Mouse (Mus musculus) hindbrain, embryonic 11.5 days (tissue): ENCODE measurements around the gene BC017158. TPM values are rescaled to one million over a fixed set of nuclear protein-coding genes. Genes with fewer than 3 reads are reported as not detected.

Source experiments
- ATAC-seq: fragments of 200-750 bp; cut with Nextera tagmentation; 2 replicates; pipeline ENCODE4 v1.8.0; 2017; ENCODE audit warnings: mild to moderate bottlenecking, moderate TSS enrichment, moderate library complexity; ENCODE audit not compliant: low FRiP score
- DNase-seq: peaks from one replicate; pipeline ENCODE4 v3.0.0-alpha.2; 2015; ENCODE audit warnings: low spot score
- H3K27ac ChIP-seq: fragments of 300-500 bp; sonication (generic); 2 replicates; pipeline ENCODE4 v1.5.1; 2014; ENCODE audit warnings: mild to moderate bottlenecking, low read depth, low read length
- H3K27me3 ChIP-seq: fragments of 300-500 bp; sonication (generic); 2 replicates; pipeline ENCODE4 v1.6.1; 2014; ENCODE audit warnings: mild to moderate bottlenecking, low read length, moderate library complexity, mixed read lengths; ENCODE audit not compliant: control insufficient read depth, insufficient read depth
- H3K36me3 ChIP-seq: fragments of 300-500 bp; sonication (generic); 2 replicates; pipeline ENCODE4 v1.6.1; 2014; ENCODE audit warnings: mild to moderate bottlenecking, low read length, moderate library complexity, mixed read lengths; ENCODE audit not compliant: control insufficient read depth, insufficient read depth
- H3K4me1 ChIP-seq: fragments of 300-500 bp; sonication (generic); replicated peaks from 2 replicates; pipeline ENCODE4 v1.6.1; 2014; ENCODE audit warnings: low read length, mixed read lengths; ENCODE audit not compliant: control insufficient read depth, insufficient read depth
- H3K4me2 ChIP-seq: fragments of 300-500 bp; sonication (generic); replicated peaks from 2 replicates; pipeline ENCODE4 v1.6.1; 2014; ENCODE audit warnings: mild to moderate bottlenecking, low read depth, low read length
- H3K4me3 ChIP-seq: fragments of 300-500 bp; sonication (generic); 2 replicates; pipeline ENCODE4 v1.5.1; 2014; ENCODE audit warnings: low read depth, low read length
- H3K9ac ChIP-seq: fragments of 300-500 bp; sonication (generic); 2 replicates; pipeline ENCODE4 v1.6.1; 2014; ENCODE audit warnings: low read depth, low read length
- H3K9me3 ChIP-seq: fragments of 300-500 bp; sonication (generic); 2 replicates; pipeline ENCODE4 v1.6.1; 2016; ENCODE audit warnings: low read length; ENCODE audit not compliant: control insufficient read depth
- WGBS: fragments of 180-500 bp; shearing (Covaris S2); extraction: QIAGEN DNeasy Blood & Tissue Kit; methylation state at CpG from one replicate; pipeline ENCODE4 v1.1.7; 2014; 5-methylcytosine and 5-hydroxymethylcytosine counted together
- polyA plus RNA-seq: library from polyadenylated mRNA; unstranded; fragments of >200 nt; fragmentation: Nextera tagmentation; extraction: Ambion mirVana; gene quantifications from 2 replicates; pipeline ENCODE4 v1.2.1, GENCODE M21; 2014

BC017158 gene
- polyA plus RNA-seq, 1 experiment from 2014 or later: 22.0 TPM

- 0 out of 2 replicates have a peak overlapping the region, but pooled peaks have one; percentile 0 for H3K4me2 ChIP-seq
- DNase-seq (no peak), ATAC-seq (no peak)
- no peaks in the 10 kb centered on the region for H3K36me3 ChIP-seq
- no peak overlapping the region for H3K4me3 ChIP-seq
- 80% methylated on average over 10 of the region's 10 CpGs for WGBS
- no peak overlapping the region for H3K9ac ChIP-seq
- no peak overlapping the region for H3K27ac ChIP-seq
- peaks cover 3% of the 10 kb centered on the region; the same call in 1 of the 2 replicates for H3K27me3 ChIP-seq
- no peaks in the 10 kb centered on the region for H3K9me3 ChIP-seq
- no peaks in the 10 kb centered on the region; the same call in 1 of the 2 replicates for H3K4me1 ChIP-seq
These were observed 49.6 kb downstream of the BC017158 start for GRCm38 (mm10) chr7:128248081-128249042.

GRCm38 (mm10) chr7:128247443-128247842 lies 50.5 kb downstream of the BC017158 start:
- Histone ChIP-seq H3K27me3 (peaks cover 3% of the 10 kb centered on the region; the same call in 1 of the 2 replicates), H3K9ac (peak overlapping the region; percentile 57), H3K4me2 (peak overlapping the region; percentile 52), H3K4me3 (peak overlapping the region; percentile 28), H3K4me1 (no peaks in the 10 kb centered on the region; the same call in 1 of the 2 replicates), H3K27ac (no peak overlapping the region), H3K9me3 (no peaks in the 10 kb centered on the region), H3K36me3 (no peaks in the 10 kb centered on the region)
- WGBS: 3% methylated on average over 13 of the region's 13 CpGs
- DNase-seq (peak; percentile 91), ATAC-seq (peak; percentile 80)

GRCm38 (mm10) chr7:128246496-128247391 lies 51.2 kb downstream of the BC017158 start, which contains the start of gene Tgfb1i1:
Gene Tgfb1i1 (plus strand): TSS chr7:128246812.
- H3K4me3 ChIP-seq: peak within 1 kb of the TSS; percentile 28
- H3K27me3 ChIP-seq: peaks cover 3% of the 10 kb centered on the region; the same call in 1 of the 2 replicates
- H3K9me3 ChIP-seq: no peaks in the 10 kb centered on the region
- WGBS: 4% methylated on average over 26 of the region's 30 CpGs
- H3K9ac ChIP-seq: peak within 1 kb of the TSS; percentile 57
- ATAC-seq: peak; percentile 58
- DNase-seq: peak; percentile 60
- H3K27ac ChIP-seq: peak within 1 kb of the TSS; percentile 17; the same call in 1 of the 2 replicates
- H3K36me3 ChIP-seq: no peaks in the 10 kb centered on the region
- H3K4me2 ChIP-seq: peak within 1 kb of the TSS; percentile 52
- no peaks in the 10 kb centered on the region for H3K4me1 ChIP-seq

DNA sequence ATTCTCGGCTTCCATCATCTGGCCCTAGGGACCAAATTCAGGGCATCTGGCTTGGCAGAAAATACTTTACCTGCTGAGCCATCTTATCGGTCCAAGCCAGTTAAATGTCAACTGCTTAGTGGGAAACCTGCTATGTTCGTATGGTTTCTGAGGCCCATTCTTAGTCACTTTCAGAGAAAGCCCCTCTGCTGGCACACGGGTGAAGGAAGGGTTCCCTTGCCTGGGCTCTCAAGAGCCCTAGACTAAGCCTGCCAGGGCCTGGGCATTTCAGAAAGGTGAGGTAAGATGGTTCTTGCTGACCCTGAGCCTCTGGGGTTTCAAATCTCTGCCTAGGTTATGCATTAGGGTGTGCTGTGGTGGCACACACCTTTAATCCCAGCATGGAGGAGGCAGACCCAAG lies 52.4 kb downstream of the BC017158 start:
- no peak overlapping the region for H3K27ac ChIP-seq
- no peak overlapping the region for H3K4me2 ChIP-seq
- H3K4me1 ChIP-seq: no peaks in the 10 kb centered on the region
- H3K4me3 ChIP-seq: no peak overlapping the region
- H3K27me3 ChIP-seq: no peaks in the 10 kb centered on the region
- H3K36me3 ChIP-seq: no peaks in the 10 kb centered on the region
- 92% methylated on average over 4 of the region's 4 CpGs for WGBS
- DNase-seq (no peak), ATAC-seq (no peak)
- no peak overlapping the region for H3K9ac ChIP-seq
- no peaks in the 10 kb centered on the region for H3K9me3 ChIP-seq

GRCm38 (mm10) chr7:128244410-128245025 lies 53.5 kb downstream of the BC017158 start:
- Histone ChIP-seq H3K27me3 (no peaks in the 10 kb centered on the region), H3K27ac (no peak overlapping the region), H3K36me3 (no peaks in the 10 kb centered on the region), H3K9ac (0 out of 2 replicates have a peak overlapping the region, but pooled peaks have one; percentile 1), H3K4me3 (no peak overlapping the region), H3K4me2 (no peak overlapping the region), H3K9me3 (no peaks in the 10 kb centered on the region), H3K4me1 (no peaks in the 10 kb centered on the region)
- DNase-seq (no peak), ATAC-seq (no peak)
- WGBS: 82% methylated on average over 18 of the region's 18 CpGs

DNA sequence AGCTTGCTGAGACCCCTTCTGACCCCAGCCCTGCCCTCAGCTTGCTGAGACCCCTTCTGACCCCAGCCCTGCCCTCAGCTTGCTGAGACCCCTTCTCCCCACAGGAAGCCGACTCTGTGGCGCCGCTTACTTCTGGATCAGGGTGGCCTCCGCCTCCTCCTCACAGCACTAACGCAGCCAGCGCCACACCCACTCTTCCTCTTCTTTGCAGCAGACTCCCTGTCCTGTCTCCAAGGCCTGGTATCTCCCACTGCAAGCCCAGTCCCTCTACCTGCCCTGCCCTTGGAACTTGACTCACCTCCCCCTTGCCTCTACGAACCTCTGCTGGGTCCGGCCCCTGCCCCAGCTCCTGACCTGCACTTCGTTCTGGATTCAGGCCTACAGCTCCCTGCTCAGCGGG lies 54.0 kb downstream of the BC017158 start:
- Histone ChIP-seq H3K9ac (no peak overlapping the region), H3K36me3 (no peaks in the 10 kb centered on the region), H3K9me3 (no peaks in the 10 kb centered on the region), H3K4me1 (no peaks in the 10 kb centered on the region), H3K4me2 (no peak overlapping the region), H3K4me3 (no peak overlapping the region), H3K27me3 (no peaks in the 10 kb centered on the region), H3K27ac (no peak overlapping the region)
- DNase-seq (no peak), ATAC-seq (no peak)
- 47% methylated on average over 10 of the region's 10 CpGs for WGBS

DNA sequence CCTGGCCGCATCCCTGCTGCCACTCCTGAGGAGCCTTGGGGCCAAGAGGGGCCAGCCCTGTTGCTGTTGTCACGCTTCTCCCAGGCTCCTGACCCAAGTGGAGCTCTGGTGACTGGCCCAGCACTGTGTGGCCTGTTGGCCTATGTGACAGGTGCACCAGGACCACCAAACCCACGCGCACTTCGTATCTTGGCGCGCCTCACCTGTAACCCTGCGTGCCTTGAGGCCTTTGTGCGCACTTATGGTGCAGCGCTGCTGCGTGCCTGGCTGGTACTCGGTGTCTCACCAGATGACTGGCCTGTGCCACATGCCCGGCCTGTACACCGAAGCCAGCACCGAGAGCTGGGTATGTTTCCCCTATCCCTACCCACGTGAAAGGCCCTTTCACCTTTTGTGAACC lies 55.6 kb downstream of the BC017158 start:
- Histone ChIP-seq H3K4me3 (no peak overlapping the region), H3K36me3 (no peaks in the 10 kb centered on the region), H3K9me3 (no peaks in the 10 kb centered on the region), H3K27ac (no peak overlapping the region), H3K4me1 (no peaks in the 10 kb centered on the region), H3K27me3 (no peaks in the 10 kb centered on the region), H3K9ac (no peak overlapping the region), H3K4me2 (no peak overlapping the region)
- ATAC-seq (no peak), DNase-seq (no peak)
- WGBS: 96% methylated on average over 16 of the region's 16 CpGs

DNA sequence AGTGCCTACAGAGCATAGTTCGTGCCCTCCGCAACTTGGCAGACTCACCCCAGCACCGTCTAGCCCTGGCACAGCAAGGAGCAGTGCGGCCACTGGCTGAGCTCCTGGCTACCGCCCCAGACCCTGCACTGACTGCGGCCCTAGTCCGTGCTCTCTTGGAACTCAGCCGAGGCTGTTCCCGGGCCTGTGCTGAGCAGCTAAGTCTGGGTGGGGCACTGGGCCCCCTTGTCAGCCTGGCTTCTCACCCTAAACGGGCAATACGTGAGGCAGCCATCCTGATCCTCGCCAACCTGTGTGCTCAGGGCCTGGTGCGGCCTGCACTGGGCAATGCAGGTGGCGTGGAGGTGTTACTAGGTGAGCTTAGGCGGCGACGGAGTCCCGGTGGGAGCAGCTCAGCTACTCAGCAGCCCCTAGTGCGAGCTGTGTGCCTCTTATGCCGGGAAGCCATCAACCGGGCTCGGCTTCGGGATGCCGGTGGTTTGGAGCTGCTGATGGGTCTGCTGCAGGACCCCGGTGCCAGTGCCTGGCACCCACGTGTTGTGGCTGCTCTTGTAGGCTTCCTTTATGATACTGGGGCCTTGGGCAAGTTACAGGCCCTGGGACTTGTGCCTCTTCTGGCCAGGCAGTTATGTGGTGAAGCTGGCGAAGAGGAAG lies 57.7 kb downstream of the BC017158 start:
- WGBS: 96% methylated on average over 27 of the region's 27 CpGs
- no peak for DNase-seq
- Histone ChIP-seq H3K27ac (no peak overlapping the region), H3K36me3 (no peaks in the 10 kb centered on the region), H3K27me3 (no peaks in the 10 kb centered on the region), H3K9ac (no peak overlapping the region), H3K4me1 (0 out of 2 replicates have a peak, but pooled peaks cover 4% of the 10 kb centered on the region), H3K4me3 (no peak overlapping the region), H3K9me3 (no peaks in the 10 kb centered on the region), H3K4me2 (no peak overlapping the region)
- ATAC-seq: no peak
